Mouse (Mus musculus) bone marrow macrophage, adult 2 months (primary cell): ENCODE data around the gene Zfp609.

Experiments used
- CTCF ChIP-seq: IDR thresholded peaks from 2 replicates; pipeline ENCODE4 v1.5.1; 2012; ENCODE audit warnings: low read depth, mild to moderate bottlenecking, low read length, moderate library complexity
- POLR2A ChIP-seq: IDR thresholded peaks from 2 replicates; pipeline ENCODE4 v1.6.1; 2012; ENCODE audit warnings: mild to moderate bottlenecking, low read depth, low read length, borderline replicate concordance

DNA sequence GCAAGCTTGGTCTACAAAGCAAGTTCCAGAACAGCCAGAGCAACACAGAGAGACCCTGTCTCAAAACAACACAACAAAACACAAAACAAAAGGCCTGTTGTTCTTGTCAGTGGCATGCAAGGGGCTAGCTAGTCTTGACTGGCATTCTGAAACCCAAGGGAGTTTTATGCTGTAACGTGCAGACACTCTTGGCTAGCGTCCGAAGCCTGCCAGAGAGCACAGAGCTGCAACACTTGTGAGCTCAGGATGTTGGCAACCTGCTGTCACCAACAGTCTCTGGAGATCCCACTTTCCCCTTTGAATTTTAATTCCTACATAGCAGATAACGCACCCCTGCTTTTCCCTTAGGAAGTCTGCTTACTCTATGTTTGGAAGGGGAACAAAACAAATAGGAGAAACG is 20.1 kb downstream of the Zfp609 start:
- TF ChIP-seq POLR2A (no peak), CTCF (no peak)
